Mouse (Mus musculus) kidney, adult 2 months (tissue): ENCODE measurements around the gene Timp4.

ENCODE experiments used
- CTCF ChIP-seq: fragments of 200-500 bp; conservative IDR thresholded peaks from 2 replicates; pipeline ENCODE4 v1.5.1; 2011; ENCODE audit warnings: low read depth, mild to moderate bottlenecking, control low read depth, low read length, moderate library complexity, mixed read lengths; ENCODE audit not compliant: insufficient read depth, insufficient read length
- POLR2A ChIP-seq: fragments of 200-500 bp; IDR thresholded peaks from one replicate; pipeline ENCODE4 v1.6.1; 2011; ENCODE audit warnings: low read depth, low read length, control low read depth

DNA sequence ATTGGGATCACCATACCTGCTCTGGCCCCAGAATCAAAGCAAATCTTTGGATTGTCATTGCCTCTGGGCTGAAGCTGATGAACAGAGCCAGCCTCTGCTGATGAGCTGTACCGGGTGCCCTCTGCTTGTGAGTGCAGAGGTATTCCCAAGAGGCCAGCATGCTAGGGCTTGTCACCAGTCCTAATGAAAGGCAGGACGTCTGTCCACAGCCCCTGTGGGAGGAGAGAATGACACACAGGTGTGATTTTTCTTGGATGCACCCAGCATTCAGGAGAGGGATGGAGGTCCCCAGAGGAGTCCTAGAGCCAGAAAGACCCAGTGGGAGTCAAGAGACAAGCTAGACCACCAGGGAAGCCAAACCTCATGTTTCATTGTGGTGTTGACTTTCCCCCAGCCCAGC lies 27.6 kb upstream of the Timp4 start:
- TF ChIP-seq CTCF (no peak), POLR2A (no peak)
